Mouse (Mus musculus) forebrain, embryonic 16.5 days (tissue): ENCODE measurements around the gene Slc30a5. TPM values are rescaled to one million over a fixed set of nuclear protein-coding genes. Genes with fewer than 3 reads are reported as not detected.

ENCODE experiments used
- ATAC-seq: fragments of 200-750 bp; cut with Nextera tagmentation; 2 replicates; pipeline ENCODE4 v1.8.0; 2017; ENCODE audit warnings: mild to moderate bottlenecking, moderate library complexity
- H3K27ac ChIP-seq: fragments of 300-500 bp; sonication (generic); 2 replicates; pipeline ENCODE4 v1.5.1; 2014; ENCODE audit warnings: low read length, control low read depth
- H3K27me3 ChIP-seq: fragments of 300-500 bp; sonication (generic); replicated peaks from 2 replicates; pipeline ENCODE4 v1.6.1; 2014; ENCODE audit warnings: low read length; ENCODE audit not compliant: control insufficient read depth, insufficient read depth
- H3K36me3 ChIP-seq: fragments of 300-500 bp; sonication (generic); 2 replicates; pipeline ENCODE4 v1.6.1; 2014; ENCODE audit not compliant: control insufficient read depth, insufficient read depth
- H3K4me1 ChIP-seq: fragments of 300-500 bp; sonication (generic); replicated peaks from 2 replicates; pipeline ENCODE4 v1.6.1; 2014; ENCODE audit warnings: low read length; ENCODE audit not compliant: control insufficient read depth, insufficient read depth
- H3K4me2 ChIP-seq: fragments of 300-500 bp; sonication (generic); 2 replicates; pipeline ENCODE4 v1.6.1; 2014; ENCODE audit warnings: mild to moderate bottlenecking, low read length, control low read depth
- H3K4me3 ChIP-seq: fragments of 300-500 bp; sonication (generic); replicated peaks from 2 replicates; pipeline ENCODE4 v1.5.1; 2014; ENCODE audit warnings: mild to moderate bottlenecking, low read length, control low read depth
- H3K9ac ChIP-seq: fragments of 300-500 bp; sonication (generic); replicated peaks from 2 replicates; pipeline ENCODE4 v1.6.1; 2014; ENCODE audit warnings: low read depth, low read length, control low read depth
- H3K9me3 ChIP-seq: fragments of 300-500 bp; sonication (generic); 2 replicates; pipeline ENCODE4 v1.6.1; 2016; ENCODE audit warnings: low read length; ENCODE audit not compliant: control insufficient read depth
- WGBS: fragments of 180-500 bp; shearing (Covaris S2); extraction: QIAGEN DNeasy Blood & Tissue Kit; methylation state at CpG from one replicate; pipeline ENCODE4 v1.1.7; 2014; 5-methylcytosine and 5-hydroxymethylcytosine counted together
- polyA plus RNA-seq: library from polyadenylated mRNA; unstranded; fragments of >200 nt; fragmentation: Nextera tagmentation; extraction: Ambion mirVana; gene quantifications from 2 replicates; pipeline ENCODE4 v1.2.1, GENCODE M21; 2015

Gene Slc30a5
- polyA plus RNA-seq, 1 experiment from 2014 or later, result 34.9 TPM

DNA sequence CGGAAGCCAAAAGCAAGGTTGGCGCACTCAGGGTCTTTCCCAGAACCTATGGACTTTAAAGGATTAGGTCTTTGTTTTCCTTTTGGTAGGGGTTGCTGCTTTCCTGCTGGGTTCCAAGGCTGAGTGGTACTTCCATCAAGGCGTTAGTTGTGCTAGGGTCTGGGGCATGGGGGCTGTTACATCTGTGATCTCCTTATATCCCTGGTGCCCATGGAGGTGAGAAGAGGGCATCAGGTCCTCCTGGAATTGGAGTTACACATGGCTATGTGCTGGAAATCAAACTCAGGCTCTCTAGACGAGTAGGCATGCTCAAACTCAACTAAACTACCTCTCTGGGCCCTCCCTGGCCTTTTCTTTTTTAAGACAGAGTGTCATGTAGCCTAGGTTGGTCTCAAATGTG lies 79.0 kb downstream of the Slc30a5 start:
- Histone ChIP-seq H3K27ac (no peak overlapping the region), H3K4me3 (no peak overlapping the region), H3K36me3 (no peaks in the 10 kb centered on the region), H3K9me3 (no peaks in the 10 kb centered on the region), H3K4me2 (no peak overlapping the region), H3K4me1 (no peaks in the 10 kb centered on the region), H3K9ac (no peak overlapping the region), H3K27me3 (no peaks in the 10 kb centered on the region)
- WGBS, result 57% methylated on average over 4 of the region's 4 CpGs
- no peak for ATAC-seq

GRCm38 (mm10) chr13:100753011-100753410 lies 80.2 kb downstream of the Slc30a5 start:
- 89% methylated on average over 6 of the region's 6 CpGs for WGBS
- Histone ChIP-seq H3K4me3 (no peak overlapping the region), H3K36me3 (no peaks in the 10 kb centered on the region), H3K9ac (no peak overlapping the region), H3K4me2 (no peak overlapping the region), H3K27me3 (no peaks in the 10 kb centered on the region), H3K9me3 (no peaks in the 10 kb centered on the region), H3K4me1 (no peaks in the 10 kb centered on the region), H3K27ac (no peak overlapping the region)
- no peak for ATAC-seq

Other genes with a start within 250 kb of the Slc30a5 start
- 1.2 and 1.5 TPM in 2 replicates for gene Marveld2, start 216.5 kb downstream of the Slc30a5 start, polyA plus RNA-seq
- 359 and 367 TPM in 2 replicates for gene Ak6, start 182.4 kb downstream of the Slc30a5 start, polyA plus RNA-seq
- gene Rad17, start 182.4 kb downstream of the Slc30a5 start, polyA plus RNA-seq, result 21.1 and 23.4 TPM in 2 replicates
- 23.3 and 30.0 TPM in 2 replicates for gene Taf9, start 181.8 kb downstream of the Slc30a5 start, polyA plus RNA-seq
- 1.2 and 1.4 TPM in 2 replicates for gene Ccdc125, start 163.7 kb downstream of the Slc30a5 start, polyA plus RNA-seq
- gene Cdk7, start 102.5 kb downstream of the Slc30a5 start, polyA plus RNA-seq, result 56.5 and 56.9 TPM in 2 replicates
- 112 and 119 TPM in 2 replicates for gene Mrps36, start 88.8 kb downstream of the Slc30a5 start, polyA plus RNA-seq
- gene Cenph, start 57.5 kb downstream of the Slc30a5 start, polyA plus RNA-seq, result 13.4 and 14.7 TPM in 2 replicates
- gene Ccnb1, start 46.9 kb downstream of the Slc30a5 start, polyA plus RNA-seq, result 102 and 131 TPM in 2 replicates